Mouse (Mus musculus): ENCODE results near the gene Ccdc137. TPM values are rescaled to one million over a fixed set of nuclear protein-coding genes. Genes with fewer than 3 reads are reported as not detected.

Gene Ccdc137
- 7.4 and 8.1 TPM in 2 replicates for total RNA-seq (2023)

DNA sequence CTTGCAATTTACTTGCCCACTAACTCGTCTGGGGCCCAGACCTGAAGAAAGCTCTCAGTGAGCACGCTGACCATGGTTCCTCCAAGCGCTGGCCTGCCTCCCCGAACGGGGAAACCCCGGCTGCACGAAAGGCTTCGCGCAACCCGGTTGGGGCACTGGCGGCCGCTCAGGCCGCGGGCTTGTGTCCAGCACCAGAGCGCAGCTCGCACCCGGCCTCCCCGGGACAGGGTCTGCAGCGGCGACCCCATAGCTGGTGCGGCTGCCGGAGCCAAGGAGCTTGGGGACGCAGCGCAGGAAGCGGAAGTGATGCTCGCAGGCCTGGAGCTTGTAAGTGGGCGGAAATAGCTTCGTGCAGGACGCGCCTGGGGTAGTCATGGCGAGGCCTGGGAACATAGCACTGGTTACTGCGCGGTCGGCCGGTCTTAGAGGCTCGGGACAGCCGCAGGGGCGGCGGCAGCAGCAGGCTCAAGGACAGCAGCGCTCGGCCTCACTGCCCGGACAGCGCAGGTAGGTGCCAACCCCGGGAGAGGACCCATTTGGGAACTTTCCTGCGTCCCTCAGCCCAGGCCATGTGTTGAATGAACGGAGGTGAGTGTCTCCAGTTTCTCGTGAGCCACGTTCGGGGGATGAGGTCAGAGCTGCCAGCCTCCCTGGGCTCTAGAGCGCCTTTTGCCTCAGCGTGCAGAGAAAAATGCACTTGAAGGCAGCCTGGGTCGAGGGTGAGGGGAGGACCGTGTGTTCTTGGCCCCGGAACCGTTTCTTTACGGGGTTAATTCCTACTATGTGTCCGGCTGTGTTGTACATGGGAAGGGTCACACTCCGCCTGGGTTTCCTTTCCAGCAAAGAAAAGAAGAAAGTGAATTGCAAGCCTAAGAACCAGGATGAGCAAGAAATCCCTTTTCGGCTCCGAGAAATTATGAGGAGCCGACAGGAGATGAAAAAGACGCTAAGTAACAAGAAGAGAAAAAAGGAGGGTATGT, at the start of gene Ccdc137, which contains the start of gene Oxld1:
Gene Ccdc137 (plus strand): TSS at position 344 of the 980 bp plus-strand sequence.
Gene Oxld1 (minus strand): TSS at position 297 of the 980 bp plus-strand sequence.

DNA sequence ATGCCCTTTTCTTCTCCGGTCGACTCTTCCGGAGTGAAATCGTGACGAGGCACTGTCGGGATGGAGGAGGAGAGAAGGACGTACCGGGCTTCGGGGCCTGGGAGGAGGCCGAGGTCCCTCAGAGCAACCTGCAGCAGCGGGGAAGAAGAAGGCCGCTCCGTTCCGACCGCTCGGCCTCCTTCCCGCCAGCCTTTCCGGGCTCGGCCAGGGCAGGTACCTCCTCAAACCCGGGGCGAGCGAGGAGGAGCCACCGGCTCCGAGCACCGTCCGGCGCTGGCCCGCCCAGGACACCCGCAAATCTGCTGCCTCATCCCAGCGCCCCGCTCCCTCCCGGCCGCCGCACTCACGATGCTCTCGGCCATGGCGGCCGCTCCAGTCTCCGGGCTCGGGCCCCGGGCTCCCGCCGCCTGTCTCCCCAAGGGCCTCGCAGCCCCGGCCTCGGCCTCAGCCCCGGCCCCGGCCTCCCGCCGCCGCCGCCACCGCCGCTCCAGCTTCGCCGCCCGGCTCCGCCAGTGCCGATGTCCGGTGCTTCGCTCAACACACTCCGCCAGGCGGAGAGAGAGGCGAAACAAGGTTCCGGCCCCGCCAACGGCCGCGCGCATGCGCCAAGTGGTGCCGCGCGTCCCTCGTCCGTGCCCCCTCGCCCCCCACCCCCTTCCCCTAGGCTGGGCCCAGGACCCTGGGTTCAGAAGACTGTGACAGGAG, 20.6 kb upstream of the Ccdc137 start, which contains the start of gene Nploc4:
Gene Nploc4 (minus strand): TSS at position 557 of the 705 bp plus-strand sequence.

GRCm38 (mm10) chr11:120442344-120442743, 15.6 kb upstream of the Ccdc137 start, which contains the start of gene Tspan10:
Gene Tspan10 (plus strand): TSS chr11:120442644.

GRCm38 (mm10) chr11:120453306-120453705, 4.6 kb upstream of the Ccdc137 start, which contains the start of gene Pde6g:
Gene Pde6g (minus strand): TSS chr11:120453500.

DNA sequence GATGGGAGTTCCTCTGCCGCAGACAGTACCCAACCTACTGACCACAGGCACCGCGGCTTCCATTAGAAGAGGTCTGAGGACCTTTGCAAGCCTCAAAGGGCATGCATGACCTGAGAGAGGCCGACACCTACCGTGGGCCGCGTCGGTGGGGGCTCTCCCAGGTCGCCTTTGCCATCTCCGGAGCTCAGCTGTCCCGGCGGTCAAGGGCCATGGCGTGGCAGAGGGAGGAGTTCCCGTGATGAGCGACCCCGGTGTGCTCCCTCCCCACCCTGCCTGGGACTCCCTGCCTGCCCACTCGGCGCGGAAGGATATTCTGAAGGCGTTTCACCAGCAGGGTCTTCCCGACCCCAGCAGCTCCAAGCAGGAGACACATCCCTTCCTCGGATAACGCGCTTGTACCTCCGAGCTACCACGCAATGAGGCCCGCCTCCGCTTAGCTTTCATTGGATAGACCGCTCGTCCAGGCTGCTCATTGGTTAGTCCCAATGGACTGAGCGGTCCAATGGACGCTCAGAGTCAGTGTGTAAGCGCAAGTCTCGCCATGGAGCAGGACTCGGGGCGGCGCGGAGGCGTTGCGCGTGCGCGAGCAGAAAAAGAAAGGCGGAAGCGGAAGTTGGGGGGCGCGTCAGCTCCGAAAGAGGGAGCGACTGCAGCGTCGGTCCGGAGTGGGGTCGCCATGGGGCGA, 9.3 kb downstream of the Ccdc137 start, which contains the start of gene Arl16:
Gene Arl16 (minus strand): TSS at position 557 of the 685 bp plus-strand sequence.

GRCm38 (mm10) chr11:120484265-120484981, 26.5 kb downstream of the Ccdc137 start, which contains the start of gene Mrpl12:
Gene Mrpl12 (plus strand): TSS chr11:120484613.

DNA sequence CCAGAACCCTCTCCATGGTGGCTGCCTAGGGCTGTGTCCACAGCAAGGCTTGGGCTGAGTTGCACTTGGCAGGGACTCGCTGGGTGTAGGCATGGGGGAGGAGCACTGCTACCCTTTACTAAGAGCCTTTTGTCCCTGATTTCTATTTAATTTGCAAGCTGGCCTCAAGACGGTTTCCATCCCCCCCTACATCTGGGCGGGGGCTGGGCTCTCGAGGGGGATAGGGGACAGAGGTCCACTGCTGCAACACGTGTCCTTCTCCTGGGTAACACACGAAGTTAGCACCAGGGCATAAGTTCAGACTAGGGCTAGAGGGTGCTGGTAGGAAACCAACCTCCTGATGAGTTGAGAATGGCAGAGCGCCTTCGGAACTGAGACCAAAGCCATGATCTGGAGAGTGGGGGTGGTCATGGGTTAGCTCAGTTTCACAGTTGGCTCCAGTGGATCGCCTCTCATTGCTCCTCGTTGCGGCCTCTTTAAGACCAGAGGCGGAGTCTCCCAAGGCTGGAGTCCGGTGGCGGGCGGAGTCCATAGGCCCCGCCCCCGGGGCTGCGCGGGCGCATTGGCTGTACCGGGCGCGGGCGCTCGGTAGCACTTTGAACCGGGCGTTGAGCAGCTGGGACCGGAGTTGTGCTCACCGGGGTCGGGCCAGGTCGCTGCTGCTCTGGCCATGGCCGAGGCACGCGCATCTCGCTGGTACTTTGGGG, 33.6 kb downstream of the Ccdc137 start, which contains the start of gene Slc25a10:
Gene Slc25a10 (plus strand): TSS at position 524 of the 707 bp plus-strand sequence.

Other genes starting within 250 kb of the Ccdc137 start
- 3.0 and 3.3 TPM in 2 replicates for gene Bahcc1, start 225.2 kb upstream of the Ccdc137 start, total RNA-seq (2023)
- gene Actg1, start 109.6 kb upstream of the Ccdc137 start, total RNA-seq (2023) = 3,631 and 3,848 TPM in 2 replicates
- not detected in 2 replicates for gene Fscn2, start 96.6 kb upstream of the Ccdc137 start, total RNA-seq (2023)
- gene Faap100, start 79.4 kb upstream of the Ccdc137 start, total RNA-seq (2023) = 12.8 and 19.4 TPM in 2 replicates
- gene Nploc4, start 20.4 kb upstream of the Ccdc137 start, total RNA-seq (2023) = 36.9 and 53.5 TPM in 2 replicates
- 0.84 TPM in 1 of 2 replicates, not detected in the other for gene Tspan10, start 15.5 kb upstream of the Ccdc137 start, total RNA-seq (2023)
- not detected in 2 replicates for gene Pde6g, start 4.6 kb upstream of the Ccdc137 start, total RNA-seq (2023)
- 2.0 and 4.8 TPM in 2 replicates for gene Oxld1, start within 50 bp of the Ccdc137 start, total RNA-seq (2023)
- gene Arl16, start 9.5 kb downstream of the Ccdc137 start, total RNA-seq (2023) = 5.6 and 7.2 TPM in 2 replicates
- 12.8 and 16.8 TPM in 2 replicates for gene Mrpl12, start 26.5 kb downstream of the Ccdc137 start, total RNA-seq (2023)
- gene Slc25a10, start 33.7 kb downstream of the Ccdc137 start, total RNA-seq (2023) = 11.2 and 13.4 TPM in 2 replicates
- not detected in 2 replicates for gene Gcgr, start 72.6 kb downstream of the Ccdc137 start, total RNA-seq (2023)
- gene Mcrip1, start 91.6 kb downstream of the Ccdc137 start, total RNA-seq (2023) = 28.8 and 31.9 TPM in 2 replicates
- gene Ppp1r27, start 93.0 kb downstream of the Ccdc137 start, total RNA-seq (2023) = not detected in 2 replicates
- gene P4hb, start 115.1 kb downstream of the Ccdc137 start, total RNA-seq (2023) = 245 and 272 TPM in 2 replicates
- 428 and 459 TPM in 2 replicates for gene Arhgdia, start 123.5 kb downstream of the Ccdc137 start, total RNA-seq (2023)
- gene Alyref, start 140.2 kb downstream of the Ccdc137 start, total RNA-seq (2023) = 116 and 122 TPM in 2 replicates
- gene Anapc11, start 140.3 kb downstream of the Ccdc137 start, total RNA-seq (2023) = 36.8 and 40.0 TPM in 2 replicates
- 1.5 TPM in 1 of 2 replicates, not detected in the other for gene Npb, start 150.4 kb downstream of the Ccdc137 start, total RNA-seq (2023)
- 28.9 and 43.8 TPM in 2 replicates for gene Pcyt2, start 159.8 kb downstream of the Ccdc137 start, total RNA-seq (2023)
- gene Sirt7, start 167.1 kb downstream of the Ccdc137 start, total RNA-seq (2023) = 114 and 133 TPM in 2 replicates
- gene Mafg, start 175.5 kb downstream of the Ccdc137 start, total RNA-seq (2023) = 122 and 149 TPM in 2 replicates
- 1.4 and 1.5 TPM in 2 replicates for gene Pycr1, start 185.7 kb downstream of the Ccdc137 start, total RNA-seq (2023)
- gene Myadml2, start 190.0 kb downstream of the Ccdc137 start, total RNA-seq (2023) = not detected in 2 replicates
- gene Notum, start 203.1 kb downstream of the Ccdc137 start, total RNA-seq (2023) = not detected in 2 replicates
- 82.0 and 103 TPM in 2 replicates for gene Aspscr1, start 214.9 kb downstream of the Ccdc137 start, total RNA-seq (2023)